9 mouse cellular contexts compared by ENCODE assay signal in genomic region chr5:64503514-64503913, GRCm38 (mm10).
DNase-seq lines count a peak whose midpoint lies in the region; ATAC-seq and TF ChIP-seq lines count a peak whose summit lies in the region.
"Had no signal": no experiment of that assay in that cellular context is flagged by ENCODE, and none has a peak within 500 bp of the region (broad histone marks: within the 10 kb centered on the region; RNA-seq: fewer than 3 reads in every experiment).

No protein-coding gene starts in this region.

- H3K27me3 ChIP-seq in neural tube, embryonic 11.5 days (ENCODE audit: control insufficient read depth, insufficient read depth, low read length): no peaks in the 10 kb centered on the region

- ATAC-seq in neural tube, embryonic 11.5 days (ENCODE audit: insufficient read depth, low FRiP score, low TSS enrichment): no peak

- H3K9ac ChIP-seq in neural tube, embryonic 11.5 days (ENCODE audit: low read length): no peak overlapping the region
- H3K9ac ChIP-seq: liver, embryonic 14.5 days had no signal

- H3K9me3 ChIP-seq in neural tube, embryonic 11.5 days (ENCODE audit: control insufficient read depth, low read length): no peaks in the 10 kb centered on the region

- TF ChIP-seq POLR2A in embryonic fibroblast, embryonic 13.5 days (IDR thresholded peaks at IDR 0.05; ENCODE audit: low read depth, low read length): no peak
- TF ChIP-seq POLR2A in lung, adult 2 months (IDR thresholded peaks at IDR 0.05; ENCODE audit: borderline replicate concordance, extremely low read depth, low read depth, low read length): no peak

- TF ChIP-seq CTCF in embryonic fibroblast, embryonic 13.5 days (IDR thresholded peaks at IDR 0.05; ENCODE audit: borderline replicate concordance, insufficient read depth, low read length): no peak
- TF ChIP-seq CTCF in lung, adult 2 months (IDR thresholded peaks at IDR 0.05; ENCODE audit: insufficient read depth, low read length): no peak

- WGBS in neural tube, embryonic 11.5 days: 51% methylated on average over 4 of the region's 4 CpGs
- WGBS in lung, adult 2 months: 27% methylated on average over 4 of the region's 4 CpGs

- H3K27ac ChIP-seq in neural tube, embryonic 11.5 days (ENCODE audit: low read depth, low read length): no peak overlapping the region
- H3K27ac ChIP-seq in embryonic fibroblast, embryonic 13.5 days (ENCODE audit: insufficient read depth, low read length): peak overlapping the region; percentile 85
- H3K27ac ChIP-seq: liver, embryonic 14.5 days had no signal

- H3K36me3 ChIP-seq in neural tube, embryonic 11.5 days (ENCODE audit: control insufficient read depth, insufficient read depth, low read length): no peaks in the 10 kb centered on the region

- H3K4me3 ChIP-seq in neural tube, embryonic 11.5 days (ENCODE audit: low read depth, low read length): no peak overlapping the region
- no peak overlapping the region for H3K4me3 ChIP-seq in embryonic fibroblast, embryonic 13.5 days (ENCODE audit: insufficient read depth, low read length)
- H3K4me3 ChIP-seq in lung, adult 2 months (replicated peaks; ENCODE audit: extremely low read depth, low read depth, low read length): no peak overlapping the region

- H3K4me2 ChIP-seq in neural tube, embryonic 11.5 days (ENCODE audit: low read depth): no peak overlapping the region

- 0 out of 2 replicates have a peak, but pooled peaks cover 2% of the 10 kb centered on the region for H3K4me1 ChIP-seq in neural tube, embryonic 11.5 days (ENCODE audit: control insufficient read depth, insufficient read depth, low read length)
- peaks cover 12% of the 10 kb centered on the region for H3K4me1 ChIP-seq in embryonic fibroblast, embryonic 13.5 days (ENCODE audit: control insufficient read depth, insufficient read depth, low read length)
- H3K4me1 ChIP-seq in lung, adult 2 months (ENCODE audit: control insufficient read depth, insufficient read depth, low read length): peaks cover 3% of the 10 kb centered on the region; the same call in 1 of the 2 replicates

- peak; percentile 12 for DNase-seq in cerebellum, adult 11-12 months
- DNase-seq in cerebellum, adult 18-20 months: no peak
- peak; percentile 34 for DNase-seq in neural tube, embryonic 11.5 days (ENCODE audit: low spot score)
- no peak for DNase-seq in neural tube, embryonic 10.5 days (ENCODE audit: extremely low spot score, low spot score)
- DNase-seq in heart, postnatal 4 days: peak; percentile 47
- peak; percentile 47 for DNase-seq in lung, adult 2 months
- DNase-seq in thymus, postnatal 36 days: no peak

Comparison
In these comparisons a context has a peak if more than half of its experiments do, and no peak if none do; other contexts are left out.
1. DNase-seq: peak in cerebellum, adult 11-12 months (single experiment), neural tube, embryonic 11.5 days (single experiment), heart, postnatal 4 days (single experiment) and lung, adult 2 months (single experiment); none in cerebellum, adult 18-20 months (0 of 2), neural tube, embryonic 10.5 days (single experiment) and thymus, postnatal 36 days (0 of 2).